Mouse (Mus musculus) spleen, postnatal 0 days (tissue): Measurements from ENCODE around the gene Tmem52b. TPM values are rescaled to one million over a fixed set of nuclear protein-coding genes. Genes with fewer than 3 reads are reported as not detected.

ENCODE experiments used
- polyA plus RNA-seq: library from polyadenylated mRNA; unstranded; fragments of >200 nt; fragmentation: Nextera tagmentation; extraction: Ambion mirVana; gene quantifications from 2 replicates; pipeline ENCODE4 v1.2.1, GENCODE M21; 2015

The Tmem52b gene
- not detected in 2 replicates for polyA plus RNA-seq

DNA sequence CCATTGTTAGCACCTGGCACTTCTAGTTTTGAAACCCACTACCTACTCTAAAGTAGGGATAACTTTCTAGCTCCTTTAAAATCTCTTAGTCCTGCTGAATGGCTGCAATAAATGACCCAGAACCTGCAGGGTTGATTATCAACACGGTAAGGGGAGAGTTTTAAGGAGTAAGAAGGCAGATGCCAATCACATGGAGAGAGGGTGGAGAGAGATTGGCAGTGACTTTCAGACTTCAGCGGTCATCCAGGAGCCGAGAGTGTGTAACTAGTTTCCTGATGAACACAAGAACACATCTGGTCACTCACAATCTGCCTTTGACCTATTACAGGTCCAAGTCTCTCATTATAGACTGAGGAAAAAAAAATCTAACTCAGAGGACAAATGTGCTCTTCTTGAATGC lies at the start of gene Tmem52b:
Tmem52b (plus strand) TSS at position 189 of the 400 bp plus-strand sequence.

GRCm38 (mm10) chr6:129507024-129507423 lies 5.3 kb upstream of the Tmem52b start, which contains the start of gene Olr1:
Olr1 (minus strand) TSS chr6:129507165.

DNA sequence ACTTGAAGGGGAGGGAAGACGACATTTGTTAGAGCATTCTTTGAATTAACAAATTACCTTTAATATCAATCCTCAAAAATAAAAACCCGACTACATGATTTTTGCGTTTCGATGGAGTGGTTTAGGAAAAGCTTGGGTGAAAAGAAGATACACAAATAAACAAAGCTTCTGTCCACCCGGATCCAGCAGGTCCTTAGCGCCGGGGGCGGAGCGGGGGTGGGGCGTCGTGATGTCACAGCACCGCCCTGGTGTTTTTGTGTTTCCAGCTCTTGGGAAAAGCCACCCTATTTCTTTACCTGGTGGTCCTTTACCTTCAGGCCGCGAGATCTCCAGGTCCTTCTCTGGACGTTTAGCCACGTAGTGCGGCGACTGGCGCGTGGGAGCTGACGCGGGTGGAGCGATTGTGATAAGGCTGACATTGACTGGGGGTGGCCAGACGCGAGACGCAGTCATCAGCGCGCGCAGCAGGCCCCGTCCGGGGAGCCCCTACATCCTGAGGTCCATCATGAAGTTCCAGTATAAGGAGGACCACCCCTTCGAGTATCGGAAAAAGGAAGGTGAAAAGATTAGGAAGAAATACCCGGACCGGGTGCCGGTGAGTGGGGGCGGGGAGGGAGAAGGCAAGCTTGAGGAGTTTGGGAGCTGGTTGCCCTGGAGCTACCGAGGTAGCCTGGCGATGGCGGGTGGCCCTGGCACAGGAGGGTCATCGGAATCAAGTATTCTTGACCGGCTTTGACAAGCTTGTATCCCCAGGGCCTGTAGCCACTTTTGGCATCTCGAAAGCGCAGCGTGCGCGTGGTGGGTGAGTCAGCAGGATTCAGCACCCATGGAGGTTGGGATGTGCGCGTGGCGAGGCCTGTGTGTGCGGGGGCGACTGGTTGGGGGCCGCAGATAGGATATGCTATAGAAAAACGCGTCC lies 20.8 kb downstream of the Tmem52b start, which contains the start of gene Gabarapl1:
Gabarapl1 (plus strand) TSS at position 219 of the 919 bp plus-strand sequence.

Other genes with a start within 250 kb of the Tmem52b start
- gene Cd69, start 237.1 kb upstream of the Tmem52b start, polyA plus RNA-seq, result 2.4 and 4.1 TPM in 2 replicates
- gene 4922502D21Rik, start 180.8 kb upstream of the Tmem52b start, polyA plus RNA-seq, result not detected in 2 replicates
- 23.3 and 29.6 TPM in 2 replicates for gene Clec12a, start 169.9 kb upstream of the Tmem52b start, polyA plus RNA-seq
- 0.79 and 1.3 TPM in 2 replicates for gene Clec12b, start 126.7 kb upstream of the Tmem52b start, polyA plus RNA-seq
- gene Clec1b, start 115.3 kb upstream of the Tmem52b start, polyA plus RNA-seq, result 14.0 and 14.6 TPM in 2 replicates
- gene Clec9a, start 103.7 kb upstream of the Tmem52b start, polyA plus RNA-seq, result 0.44 and 0.63 TPM in 2 replicates
- gene Clec1a, start 60.6 kb upstream of the Tmem52b start, polyA plus RNA-seq, result 2.3 and 3.9 TPM in 2 replicates
- gene Olr1, start 5.4 kb upstream of the Tmem52b start, polyA plus RNA-seq, result 0.94 and 1.8 TPM in 2 replicates
- gene Gabarapl1, start 20.6 kb downstream of the Tmem52b start, polyA plus RNA-seq, result 40.3 and 41.6 TPM in 2 replicates
- 0.70 and 0.99 TPM in 2 replicates for gene Klre1, start 65.3 kb downstream of the Tmem52b start, polyA plus RNA-seq
- 6.3 and 8.0 TPM in 2 replicates for gene Klrd1, start 79.2 kb downstream of the Tmem52b start, polyA plus RNA-seq
- gene Klrk1, start 111.3 kb downstream of the Tmem52b start, polyA plus RNA-seq, result 3.0 and 6.1 TPM in 2 replicates
- not detected in 2 replicates for gene Klrc3, start 130.8 kb downstream of the Tmem52b start, polyA plus RNA-seq
- 0.34 and 0.51 TPM in 2 replicates for gene Klrc2, start 148.1 kb downstream of the Tmem52b start, polyA plus RNA-seq
- 1.9 and 3.3 TPM in 2 replicates for gene Klrc1, start 166.4 kb downstream of the Tmem52b start, polyA plus RNA-seq
- gene Klri1, start 204.6 kb downstream of the Tmem52b start, polyA plus RNA-seq, result not detected in 2 replicates
- gene Klri2, start 227.9 kb downstream of the Tmem52b start, polyA plus RNA-seq, result 0.19 and 0.39 TPM in 2 replicates